Mouse (Mus musculus): ENCODE measurements around the gene Eef1akmt2.

- TF ChIP-seq GATA1 (IDR thresholded peaks at IDR 0.05; ENCODE audit: borderline replicate concordance, low read length) (no peak), FLI1 (IDR thresholded peaks at IDR 0.05; ENCODE audit: low read length) (no peak)
These were observed 40.9 kb upstream of the Eef1akmt2 start for GRCm38 (mm10) chr7:132893336-132893735.

All from megakaryocyte, embryonic 14.5 days (primary cell).